Mouse (Mus musculus) left cerebral cortex, adult 18-20 months (tissue): ENCODE results near the gene Cux2. TPM values are rescaled to one million over a fixed set of nuclear protein-coding genes. Genes with fewer than 3 reads are reported as not detected.

Source experiments
- DNase-seq, 2 experiments: peaks; one replicate each; pipeline ENCODE4 v3.0.0; 2021 to 2022; ENCODE audit warnings: low spot score in 2 of 2, mixed read lengths in 1 of 2
- total RNA-seq, 2 experiments: library from RNA; stranded (reverse); gene quantifications; 2 replicates each; pipeline ENCODE4 v1.2.3; 2021

Gene Cux2
- total RNA-seq, 2 experiments from 2014 or later, result 192 to 210 TPM

GRCm38 (mm10) chr5:122017778-122018177 lies 32.1 kb downstream of the Cux2 start:
- no peak for DNase-seq

DNA sequence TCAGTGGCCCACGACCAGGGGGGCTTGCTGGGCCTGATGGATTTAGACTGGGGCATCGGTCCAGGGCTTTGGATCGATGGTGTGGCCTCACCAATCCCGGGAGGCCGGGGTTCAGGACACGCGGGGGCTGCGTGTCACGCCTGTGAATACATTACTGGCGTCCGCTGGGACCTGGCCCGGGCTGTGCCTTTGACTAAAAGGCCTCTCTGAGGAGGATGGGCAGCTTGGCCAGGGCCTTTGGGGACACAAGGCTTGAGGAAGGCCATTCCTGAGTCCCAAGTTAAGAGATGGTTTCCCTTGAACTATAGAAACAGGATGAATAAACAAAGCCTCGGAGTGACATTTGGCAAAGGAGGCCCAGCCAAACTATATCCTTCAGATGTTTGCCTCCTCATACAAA lies 32.6 kb downstream of the Cux2 start:
- DNase-seq, result no peak

DNA sequence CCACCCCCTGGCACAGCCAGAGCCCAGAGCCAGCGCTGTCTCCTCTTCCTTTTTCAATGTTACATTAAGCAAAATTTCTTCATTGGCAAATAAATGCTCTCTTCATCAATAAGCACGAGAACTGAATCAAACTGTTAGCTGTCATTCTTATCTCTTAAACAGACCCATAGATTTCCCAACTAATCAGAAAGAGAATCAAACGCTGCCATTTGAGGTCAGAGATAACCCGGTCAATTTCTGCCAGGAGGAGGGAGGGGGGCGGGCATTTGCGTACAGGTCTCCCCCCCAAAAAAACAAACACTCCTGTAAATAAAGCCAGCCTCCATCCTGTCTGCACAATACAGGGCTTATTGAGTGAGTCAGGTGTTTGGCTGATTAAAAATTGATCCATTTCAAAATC lies 33.2 kb downstream of the Cux2 start:
- no peak for DNase-seq

DNA sequence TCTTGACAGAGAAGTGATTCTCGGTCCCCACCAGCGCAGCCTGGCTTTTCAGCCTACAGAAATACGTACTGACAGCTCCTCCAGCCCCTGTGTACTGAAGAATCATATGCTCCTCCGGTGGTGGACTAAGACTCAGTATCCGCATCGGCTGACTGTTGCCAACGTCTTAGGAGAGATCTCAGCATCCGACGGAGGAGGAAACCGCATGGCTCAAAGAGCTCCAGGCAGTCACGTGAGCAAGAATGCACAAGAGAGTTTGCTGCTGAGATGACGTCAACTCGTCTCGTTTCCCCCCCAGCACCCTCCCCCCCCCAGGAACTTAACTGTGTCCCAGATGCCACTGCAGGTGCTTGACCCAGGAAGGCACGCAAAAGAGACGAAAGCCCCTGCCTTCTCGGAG lies 34.8 kb downstream of the Cux2 start:
- peak in 1 of 2 experiments; percentile 32 for DNase-seq

GRCm38 (mm10) chr5:122014671-122015070 lies 35.2 kb downstream of the Cux2 start:
- no peak for DNase-seq

GRCm38 (mm10) chr5:122011289-122011688 lies 38.6 kb downstream of the Cux2 start:
- DNase-seq, result no peak

GRCm38 (mm10) chr5:122007946-122008441 lies 41.9 kb downstream of the Cux2 start:
- DNase-seq, result no peak

DNA sequence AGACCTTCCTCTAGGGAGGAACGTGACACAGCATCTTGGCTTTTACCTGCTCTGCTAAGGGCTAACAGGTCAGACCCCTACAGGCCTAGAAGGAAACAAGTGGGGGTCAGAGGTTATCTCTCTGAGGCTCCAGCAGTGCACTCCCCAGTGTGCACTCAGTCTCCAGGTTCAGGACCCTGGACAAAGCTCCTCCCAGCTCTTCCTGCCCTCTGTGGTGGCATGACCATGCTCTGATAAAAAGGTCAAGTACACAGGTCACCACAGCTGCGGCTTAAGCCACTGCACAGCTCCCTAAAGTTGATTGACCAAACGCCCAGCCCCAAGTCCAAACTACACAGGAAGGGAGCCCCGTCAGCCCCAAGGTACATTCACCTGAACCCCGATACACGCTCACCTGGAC lies 46.4 kb downstream of the Cux2 start:
- DNase-seq, result no peak

DNA sequence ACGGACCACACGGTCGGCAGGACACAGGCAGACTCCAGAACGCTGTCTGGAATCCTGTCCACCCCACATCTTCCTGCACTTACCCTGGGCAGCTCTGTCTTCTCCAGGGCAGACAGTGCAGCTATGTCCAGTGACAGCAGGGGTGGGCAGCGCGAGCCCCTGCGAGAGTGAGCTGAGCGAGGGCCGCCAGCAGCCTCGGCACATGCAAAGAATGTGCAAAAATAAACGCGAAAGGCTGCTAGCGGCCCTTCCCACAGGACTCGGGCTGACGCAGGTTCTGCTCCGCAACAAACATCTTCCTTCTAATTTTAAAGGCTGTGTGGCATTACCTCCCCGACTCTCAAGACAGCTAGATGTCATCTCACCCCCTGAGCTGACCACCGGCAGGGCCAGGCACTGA lies 47.8 kb downstream of the Cux2 start:
- peak; percentile 34 to 36 for DNase-seq

GRCm38 (mm10) chr5:122001311-122001710 lies 48.6 kb downstream of the Cux2 start:
- DNase-seq, result no peak

GRCm38 (mm10) chr5:122000381-122000780 lies 49.5 kb downstream of the Cux2 start:
- peak in 1 of 2 experiments; percentile 39 for DNase-seq

GRCm38 (mm10) chr5:121998981-121999795 lies 50.7 kb downstream of the Cux2 start:
- DNase-seq, result peak; percentile 75 to 84

GRCm38 (mm10) chr5:121998281-121998680 lies 51.6 kb downstream of the Cux2 start:
- no peak for DNase-seq

GRCm38 (mm10) chr5:121996701-121997100 lies 53.2 kb downstream of the Cux2 start:
- no peak for DNase-seq

GRCm38 (mm10) chr5:121994808-121995207 lies 55.1 kb downstream of the Cux2 start:
- no peak for DNase-seq

DNA sequence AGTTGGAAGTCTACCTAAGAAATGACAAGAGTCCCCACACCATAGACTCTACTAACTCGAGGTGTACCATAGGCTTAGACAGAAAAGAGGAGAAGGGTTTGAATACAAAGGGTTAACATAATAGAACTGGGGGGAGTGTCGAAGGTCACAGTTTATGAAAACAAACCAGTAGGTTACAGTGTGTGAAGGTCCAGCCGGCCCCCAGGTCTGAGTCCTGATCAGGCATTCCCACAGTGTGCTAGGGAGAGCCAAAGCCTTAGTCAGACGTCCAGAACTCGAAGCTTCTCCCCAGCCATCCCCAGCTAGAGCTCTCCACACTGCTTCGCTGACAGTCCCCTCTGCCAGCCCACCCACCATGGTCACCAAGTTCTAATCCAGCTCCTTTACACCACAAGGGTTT lies 58.0 kb downstream of the Cux2 start:
- DNase-seq, result no peak

- no peak for DNase-seq
Observed at GRCm38 (mm10) chr5:121985855-121986254, 64.0 kb downstream of the Cux2 start.

DNA sequence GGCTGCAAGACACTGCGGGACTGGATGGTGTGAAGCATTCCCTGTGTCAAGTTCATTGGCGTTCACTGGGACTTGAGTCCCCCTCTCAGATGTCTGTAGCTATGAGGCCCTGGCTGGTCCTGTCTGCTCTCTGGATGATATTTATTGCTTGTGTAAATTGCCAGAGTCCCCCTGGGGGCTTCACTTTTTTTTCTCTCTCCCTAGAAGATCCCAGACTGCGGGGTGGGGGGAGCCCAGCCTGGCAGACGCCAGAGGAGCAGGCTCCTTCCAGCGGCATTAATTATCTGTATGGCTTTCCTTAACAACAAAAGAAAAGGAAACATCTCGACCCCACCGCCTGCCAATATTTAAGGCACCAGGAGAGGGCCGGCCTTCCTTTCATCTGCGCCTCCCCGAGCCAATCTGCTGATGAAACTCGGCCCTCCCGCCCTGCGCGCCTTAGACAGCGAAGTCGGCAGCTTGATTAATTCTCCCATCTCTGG lies 68.2 kb downstream of the Cux2 start:
- no peak for DNase-seq

DNA sequence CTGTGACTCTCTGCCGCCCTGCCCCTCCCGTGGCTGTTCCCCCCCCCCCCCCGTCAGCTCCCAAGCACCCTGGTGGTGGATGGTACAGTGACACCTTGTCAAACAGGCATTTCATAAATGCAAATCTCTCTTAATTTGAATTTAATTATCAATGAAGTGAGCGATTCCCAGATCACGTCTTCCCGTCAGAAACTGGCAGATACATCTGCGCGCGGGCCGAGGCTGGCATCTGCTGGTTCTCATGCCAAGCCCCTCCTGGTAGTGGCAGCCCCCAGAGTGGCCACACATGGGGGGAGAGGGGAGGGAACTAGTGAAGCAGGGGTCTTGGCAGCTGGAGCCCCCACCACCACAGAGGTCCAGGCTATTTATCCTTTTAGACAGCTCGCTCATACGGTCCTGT lies 73.6 kb downstream of the Cux2 start:
- DNase-seq, result no peak

GRCm38 (mm10) chr5:121973541-121973940 lies 76.4 kb downstream of the Cux2 start:
- DNase-seq, result no peak

- no peak for DNase-seq
Observed at GRCm38 (mm10) chr5:121972680-121973192, 77.2 kb downstream of the Cux2 start.

GRCm38 (mm10) chr5:121968999-121969398 lies 80.9 kb downstream of the Cux2 start:
- DNase-seq, result no peak

DNA sequence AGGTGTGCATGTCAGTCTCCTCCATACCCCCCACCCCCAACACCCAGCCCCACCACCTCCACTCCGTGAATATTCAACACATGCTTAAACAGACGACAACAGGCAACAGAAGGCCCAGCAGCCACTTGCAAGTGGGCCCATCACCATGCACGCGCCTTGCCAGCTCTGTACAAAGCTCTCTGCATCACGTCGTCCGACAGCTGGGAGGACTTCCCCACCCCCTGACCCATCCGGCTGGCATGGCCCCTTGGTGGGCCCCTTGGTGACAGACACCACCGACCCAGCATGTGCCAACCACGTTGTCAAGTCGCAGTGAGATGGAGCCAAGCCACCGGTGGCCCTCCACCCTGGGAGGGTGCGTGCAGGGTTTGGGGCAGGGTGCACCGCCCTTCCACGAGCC lies 81.5 kb downstream of the Cux2 start:
- no peak for DNase-seq
